Mouse (Mus musculus) cerebral cortex, adult 2 months (tissue): Measurements from ENCODE around the gene Pigk.

Source experiments
- WGBS: fragments of 180-500 bp; shearing (Covaris S2); methylation state at CpG from one replicate; pipeline ENCODE4 v1.1.7; 2018; 5-methylcytosine and 5-hydroxymethylcytosine counted together

Gene Pigk

DNA sequence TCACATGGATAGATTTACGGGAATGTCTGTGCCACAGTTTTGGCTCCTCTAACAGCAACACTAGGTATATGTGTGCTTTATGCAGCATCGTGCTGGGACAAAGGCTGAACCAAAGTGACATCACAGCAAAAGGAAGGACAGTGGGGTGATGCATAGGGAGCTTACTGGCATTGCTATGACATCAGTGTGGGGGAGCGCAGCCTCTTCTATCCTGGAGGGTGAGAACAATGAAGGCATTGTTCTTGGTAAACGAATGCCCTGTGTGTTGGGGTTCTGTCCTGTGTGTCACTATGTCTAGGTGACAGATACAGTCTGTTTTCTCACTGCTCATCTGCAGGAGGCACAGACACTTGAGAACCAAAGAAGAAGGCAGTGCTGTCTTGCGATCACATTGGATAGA is 285.0 kb downstream of the Pigk start:
- 66% methylated on average over 5 of the region's 5 CpGs for WGBS

DNA sequence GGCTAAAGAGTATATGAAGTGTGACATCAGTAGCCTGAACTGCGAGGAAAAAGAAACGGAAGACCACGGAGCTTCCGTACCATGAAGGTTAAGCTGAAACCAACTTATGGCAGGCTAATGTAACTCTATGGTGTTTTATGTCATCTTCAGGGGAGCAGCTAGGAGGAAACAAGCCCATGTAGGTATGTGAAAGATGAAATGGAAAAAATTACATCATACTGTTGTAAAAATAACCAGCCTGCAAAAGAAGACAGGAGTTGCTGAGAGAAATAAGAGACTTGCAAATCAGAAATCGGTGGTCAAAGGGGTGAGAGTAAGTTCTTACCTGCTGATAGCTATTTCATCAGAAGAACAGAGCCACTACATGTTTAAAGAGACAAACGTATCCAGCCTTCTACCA is 293.0 kb downstream of the Pigk start:
- 87% methylated on average over 6 of the region's 6 CpGs for WGBS

DNA sequence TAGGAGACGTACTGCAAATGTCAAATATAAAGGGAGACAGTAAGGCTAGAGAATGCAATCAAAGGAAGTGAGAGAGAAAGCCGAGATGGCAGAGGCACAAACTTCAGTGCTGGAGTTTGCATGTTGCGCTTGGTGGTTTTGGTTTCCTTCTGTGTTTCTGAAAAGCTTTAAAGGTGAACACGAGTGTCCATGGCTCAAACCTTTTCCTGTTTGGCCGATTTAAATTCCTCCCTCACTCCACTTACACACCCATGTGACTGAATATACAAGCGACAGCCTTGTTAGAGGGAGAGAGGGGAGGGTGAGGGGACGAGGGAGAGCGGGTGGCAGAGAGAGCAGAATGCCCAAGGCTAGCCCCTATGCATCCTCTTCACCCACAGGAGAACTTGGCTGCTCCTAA is 302.5 kb downstream of the Pigk start:
- 61% methylated on average over 8 of the region's 8 CpGs for WGBS

DNA sequence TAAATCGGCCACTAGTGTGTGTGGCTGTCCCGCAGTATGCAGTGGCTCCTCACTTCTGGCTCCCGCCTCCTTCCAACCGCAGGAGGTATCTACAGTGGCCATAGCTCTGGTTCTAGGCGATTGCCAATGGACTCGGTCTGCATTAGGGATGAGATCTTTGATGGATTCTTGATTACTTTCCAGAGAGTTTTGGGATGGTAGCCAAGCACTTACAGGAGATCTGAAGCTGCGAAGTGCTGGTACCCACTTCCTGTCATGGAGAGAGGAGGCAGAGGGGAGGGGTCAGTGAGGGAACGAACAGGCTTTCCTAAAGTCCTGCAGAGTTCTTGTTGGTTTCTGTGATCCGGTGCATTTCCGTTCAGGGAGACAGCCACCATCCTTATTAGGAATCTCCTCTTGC is 304.2 kb downstream of the Pigk start:
- 43% methylated on average over 10 of the region's 10 CpGs for WGBS

DNA sequence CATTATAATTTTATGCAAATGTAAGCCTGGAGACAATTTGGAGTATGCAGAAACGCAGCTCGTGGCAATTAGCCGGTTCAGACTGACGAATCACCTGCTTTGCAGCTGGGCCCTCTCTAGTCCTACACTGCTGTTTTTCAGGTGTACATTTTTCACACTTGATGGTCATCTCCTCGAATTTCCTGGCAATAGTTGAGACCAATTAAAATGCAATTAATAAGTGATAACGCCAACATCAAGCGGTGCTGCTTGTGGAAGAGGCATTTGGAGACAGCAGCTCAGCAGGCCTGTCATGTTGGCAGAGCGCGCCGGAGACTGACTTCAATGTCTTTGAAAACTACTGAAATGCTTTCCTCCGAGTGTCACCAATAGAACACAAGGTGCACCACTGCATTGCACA is 310.1 kb downstream of the Pigk start:
- 77% methylated on average over 11 of the region's 11 CpGs for WGBS
